Mouse (Mus musculus) intestine, embryonic 16.5 days (tissue): ENCODE data around the gene Vps26b. TPM values are rescaled to one million over a fixed set of nuclear protein-coding genes. Genes with fewer than 3 reads are reported as not detected.

Experiments
- ATAC-seq: fragments of 200-750 bp; cut with Nextera tagmentation; 2 replicates; pipeline ENCODE4 v1.8.0; 2017; ENCODE audit warnings: moderate TSS enrichment, moderate library complexity
- H3K27ac ChIP-seq: fragments of 300-500 bp; sonication (generic); 2 replicates; pipeline ENCODE4 v1.5.1; 2014; ENCODE audit warnings: mild to moderate bottlenecking, low read length
- H3K27me3 ChIP-seq: fragments of 300-500 bp; sonication (generic); replicated peaks from 2 replicates; pipeline ENCODE4 v1.6.1; 2014; ENCODE audit warnings: low read length, control low read depth, mixed read lengths; ENCODE audit not compliant: control insufficient read depth, insufficient read depth
- H3K36me3 ChIP-seq: fragments of 300-500 bp; sonication (generic); 2 replicates; pipeline ENCODE4 v1.6.1; 2014; ENCODE audit warnings: low read length, control low read depth; ENCODE audit not compliant: control insufficient read depth, insufficient read depth
- H3K4me1 ChIP-seq: fragments of 300-500 bp; sonication (generic); 2 replicates; pipeline ENCODE4 v1.6.1; 2014; ENCODE audit warnings: low read length, control low read depth, mixed read lengths; ENCODE audit not compliant: control insufficient read depth, insufficient read depth
- H3K4me2 ChIP-seq: fragments of 300-500 bp; sonication (generic); 2 replicates; pipeline ENCODE4 v1.6.1; 2014; ENCODE audit warnings: low read depth, low read length, control low read depth
- H3K4me3 ChIP-seq: fragments of 300-500 bp; sonication (generic); 2 replicates; pipeline ENCODE4 v1.5.1; 2014; ENCODE audit warnings: mild to moderate bottlenecking, low read length
- H3K9ac ChIP-seq: fragments of 300-500 bp; sonication (generic); 2 replicates; pipeline ENCODE4 v1.6.1; 2014; ENCODE audit warnings: low read depth, low read length
- H3K9me3 ChIP-seq: fragments of 300-500 bp; sonication (generic); 2 replicates; pipeline ENCODE4 v1.6.1; 2016; ENCODE audit warnings: low read length, control low read depth; ENCODE audit not compliant: control insufficient read depth
- WGBS: fragments of 180-500 bp; shearing (Covaris S2); extraction: QIAGEN DNeasy Blood & Tissue Kit; methylation state at CpG from one replicate; pipeline ENCODE4 v1.1.7; 2014; 5-methylcytosine and 5-hydroxymethylcytosine counted together
- polyA plus RNA-seq: library from polyadenylated mRNA; unstranded; fragments of >200 nt; fragmentation: Nextera tagmentation; extraction: Ambion mirVana; gene quantifications from 2 replicates; pipeline ENCODE4 v1.2.1, GENCODE M21; 2015

The Vps26b gene
- polyA plus RNA-seq, 1 experiment from 2014 or later, result 26.7 TPM

- no peak for ATAC-seq
- no peaks in the 10 kb centered on the region for H3K9me3 ChIP-seq
- peaks cover 15% of the 10 kb centered on the region for H3K36me3 ChIP-seq
- no peak overlapping the region for H3K9ac ChIP-seq
- H3K4me1 ChIP-seq, result no peaks in the 10 kb centered on the region
- H3K27me3 ChIP-seq, result no peaks in the 10 kb centered on the region
- 91% methylated on average over 9 of the region's 9 CpGs for WGBS
- no peak overlapping the region for H3K4me2 ChIP-seq
- no peak overlapping the region for H3K27ac ChIP-seq
- no peak overlapping the region for H3K4me3 ChIP-seq
These were observed 52.1 kb downstream of the Vps26b start for GRCm38 (mm10) chr9:26977754-26978153.

Other genes with a start within 250 kb of the Vps26b start
- 1.3 and 1.4 TPM in 2 replicates for gene Glb1l2, start 223.6 kb downstream of the Vps26b start, polyA plus RNA-seq
- not detected in 2 replicates for gene Glb1l3, start 169.2 kb downstream of the Vps26b start, polyA plus RNA-seq
- gene Gm1110, start 107.0 kb downstream of the Vps26b start, polyA plus RNA-seq, result not detected in 2 replicates
- gene Acad8, start 30.5 kb downstream of the Vps26b start, polyA plus RNA-seq, result 37.8 and 39.7 TPM in 2 replicates
- 120 and 137 TPM in 2 replicates for gene Thyn1, start 30.4 kb downstream of the Vps26b start, polyA plus RNA-seq
- 20.3 and 20.9 TPM in 2 replicates for gene Ncapd3, start 110 bp upstream of the Vps26b start, polyA plus RNA-seq
- gene Jam3, start 125.4 kb upstream of the Vps26b start, polyA plus RNA-seq, result 36.5 and 41.4 TPM in 2 replicates